Mouse (Mus musculus): ENCODE results near the gene Sox13. TPM values are rescaled to one million over a fixed set of nuclear protein-coding genes. Genes with fewer than 3 reads are reported as not detected.
"Not testable (repeated sequence)": the region's sequence is repeated elsewhere in the genome, so short reads cannot be mapped to it uniquely, and the experiment has no call there.

The Sox13 gene
- polyA plus RNA-seq, 1 experiment from 2014 or later: 5.2 TPM

DNA sequence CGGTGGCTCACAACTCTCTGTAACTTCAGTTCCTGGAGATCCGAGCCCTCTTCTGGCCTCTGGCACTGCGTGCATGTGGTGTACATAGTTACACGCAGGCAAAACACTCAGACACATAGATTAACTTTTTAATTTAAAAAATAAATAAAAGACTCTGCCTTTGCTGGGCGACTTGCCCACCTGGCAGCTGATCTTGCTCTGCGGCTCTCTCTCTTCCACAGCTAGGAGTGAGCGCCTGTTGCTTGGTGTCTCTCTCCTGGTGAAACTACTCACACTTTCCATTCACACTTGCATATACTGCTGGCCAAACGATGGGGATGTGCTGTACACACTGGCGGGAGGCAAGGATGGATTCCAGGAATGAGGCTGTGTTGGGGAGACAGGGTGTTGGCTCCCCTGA is 77.6 kb downstream of the Sox13 start:
- no peak overlapping the region for H3K27ac ChIP-seq (replicated peaks in 1 of 2; ENCODE audit: control insufficient read depth in 1 of 2, insufficient read depth in 1 of 2, low read depth in 2 of 2, low read length in 2 of 2)
- no peaks in the 10 kb centered on the region for H3K27me3 ChIP-seq (ENCODE audit: control insufficient read depth, insufficient read depth, low read length)
- H3K36me3 ChIP-seq (ENCODE audit: control insufficient read depth, insufficient read depth, low read length): no peaks in the 10 kb centered on the region
- no peak overlapping the region for H3K4me3 ChIP-seq (ENCODE audit: control insufficient read depth in 1 of 2, insufficient read depth in 1 of 2, low read depth in 1 of 2, low read length in 2 of 2)
- no peaks in the 10 kb centered on the region for H3K9me3 ChIP-seq (ENCODE audit: control insufficient read depth, low read length)
- 84% methylated on average over 9 of the region's 9 CpGs for WGBS
- peaks cover 4 to 5% of the 10 kb centered on the region in 2 experiments; a peak in 3 of 4 replicates for H3K4me1 ChIP-seq (ENCODE audit: control insufficient read depth in 2 of 2, insufficient read depth in 2 of 2, low read length in 2 of 2)
- ATAC-seq (ENCODE audit: insufficient number of reproducible peaks, insufficient read depth, low FRiP score, low read depth): no peak
- H3K9ac ChIP-seq (ENCODE audit: low read length): no peak overlapping the region
- no peak overlapping the region for H3K4me2 ChIP-seq (ENCODE audit: low read length)

DNA sequence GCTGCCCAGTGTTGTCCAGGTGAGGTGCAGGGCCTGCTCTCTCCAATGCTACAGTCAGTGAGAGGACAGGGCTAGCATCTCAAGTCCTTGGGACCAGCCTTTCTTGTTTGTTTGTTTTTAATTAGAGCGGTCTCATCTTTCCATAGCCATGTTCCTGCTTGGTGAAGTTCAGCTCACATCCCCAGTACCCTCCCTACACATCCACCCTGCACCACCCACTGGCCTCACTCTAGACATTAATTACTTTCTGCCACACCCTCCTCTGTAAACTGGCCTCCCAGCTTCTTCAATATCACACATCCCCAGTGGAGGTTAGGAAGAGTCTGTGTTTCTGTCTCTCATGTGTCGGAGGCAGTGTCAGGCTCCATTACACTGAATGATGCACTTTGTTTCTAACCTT is 79.8 kb downstream of the Sox13 start:
- 89% methylated on average over 2 of the region's 2 CpGs for WGBS
- ATAC-seq (ENCODE audit: insufficient number of reproducible peaks, insufficient read depth, low FRiP score, low read depth): no peak
- Histone ChIP-seq H3K4me3 (ENCODE audit: control insufficient read depth in 1 of 2, insufficient read depth in 1 of 2, low read depth in 1 of 2, low read length in 2 of 2) (no peak overlapping the region), H3K36me3 (ENCODE audit: control insufficient read depth, insufficient read depth, low read length) (no peaks in the 10 kb centered on the region), H3K4me1 (ENCODE audit: control insufficient read depth in 2 of 2, insufficient read depth in 2 of 2, low read length in 2 of 2) (peaks cover 4 to 5% of the 10 kb centered on the region in 2 experiments; a peak in 3 of 4 replicates), H3K4me2 (ENCODE audit: low read length) (no peak overlapping the region), H3K27me3 (ENCODE audit: control insufficient read depth, insufficient read depth, low read length) (no peaks in the 10 kb centered on the region), H3K9me3 (ENCODE audit: control insufficient read depth, low read length) (no peaks in the 10 kb centered on the region), H3K9ac (ENCODE audit: low read length) (no peak overlapping the region), H3K27ac (replicated peaks in 1 of 2; ENCODE audit: control insufficient read depth in 1 of 2, insufficient read depth in 1 of 2, low read depth in 2 of 2, low read length in 2 of 2) (no peak overlapping the region)

DNA sequence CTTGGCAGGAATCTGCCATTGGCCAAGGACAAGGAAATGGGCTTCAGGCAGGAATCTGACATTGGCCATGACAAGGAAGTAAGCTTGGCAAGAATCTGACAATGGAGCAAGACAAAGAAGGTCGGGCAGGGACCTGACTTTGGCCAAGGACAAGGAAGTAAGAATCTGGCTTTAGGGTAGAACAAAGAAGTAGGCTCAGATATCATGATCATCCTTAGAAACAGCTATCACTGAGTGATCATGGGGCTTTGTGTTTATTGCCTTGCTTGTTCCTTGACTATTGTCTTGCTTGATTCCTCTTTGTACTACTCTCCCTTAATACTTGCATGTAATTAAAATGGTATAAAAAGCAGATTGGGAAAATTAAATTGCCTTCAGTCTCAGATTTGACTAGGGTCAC is 83.8 kb downstream of the Sox13 start:
- not testable (repeated sequence) for ATAC-seq (ENCODE audit: insufficient number of reproducible peaks, insufficient read depth, low FRiP score, low read depth); H3K27ac ChIP-seq (replicated peaks in 1 of 2; ENCODE audit: control insufficient read depth in 1 of 2, insufficient read depth in 1 of 2, low read depth in 2 of 2, low read length in 2 of 2); H3K9me3 ChIP-seq (ENCODE audit: control insufficient read depth, low read length); H3K4me2 ChIP-seq (ENCODE audit: low read length); H3K36me3 ChIP-seq (ENCODE audit: control insufficient read depth, insufficient read depth, low read length); H3K27me3 ChIP-seq (ENCODE audit: control insufficient read depth, insufficient read depth, low read length); H3K4me1 ChIP-seq (ENCODE audit: control insufficient read depth in 2 of 2, insufficient read depth in 2 of 2, low read length in 2 of 2); H3K9ac ChIP-seq (ENCODE audit: low read length); H3K4me3 ChIP-seq (ENCODE audit: control insufficient read depth in 1 of 2, insufficient read depth in 1 of 2, low read depth in 1 of 2, low read length in 2 of 2)
- 50% methylated on average over 1 of the region's 1 CpGs for WGBS

DNA sequence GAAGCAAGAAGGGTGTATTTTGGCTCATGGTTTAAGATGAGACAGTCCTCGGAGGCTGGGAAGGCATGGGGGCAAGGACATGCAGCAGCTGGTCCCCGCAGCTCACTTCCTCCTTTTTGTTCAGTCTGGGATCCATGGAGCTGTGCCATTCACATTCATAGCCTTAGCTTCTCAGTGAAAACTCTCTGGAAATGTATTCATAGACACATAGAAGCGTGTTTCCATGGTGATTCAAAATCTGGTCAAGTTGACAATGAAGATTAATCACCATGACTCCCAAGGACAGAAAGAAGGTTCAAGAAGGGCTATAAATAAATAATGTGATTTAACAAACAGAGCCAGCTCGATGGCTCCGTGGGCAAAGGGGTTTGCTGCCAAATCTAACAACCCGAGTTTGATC is 90.2 kb downstream of the Sox13 start:
- Histone ChIP-seq H3K9me3 (ENCODE audit: control insufficient read depth, low read length) (no peaks in the 10 kb centered on the region), H3K4me1 (ENCODE audit: control insufficient read depth in 2 of 2, insufficient read depth in 2 of 2, low read length in 2 of 2) (peaks cover 4 to 6% of the 10 kb centered on the region in 2 experiments; a peak in 1 of 4 replicates), H3K27ac (replicated peaks in 1 of 2; ENCODE audit: control insufficient read depth in 1 of 2, insufficient read depth in 1 of 2, low read depth in 2 of 2, low read length in 2 of 2) (no peak overlapping the region), H3K36me3 (ENCODE audit: control insufficient read depth, insufficient read depth, low read length) (no peaks in the 10 kb centered on the region), H3K4me2 (ENCODE audit: low read length) (no peak overlapping the region), H3K27me3 (ENCODE audit: control insufficient read depth, insufficient read depth, low read length) (peaks cover 24% of the 10 kb centered on the region), H3K4me3 (ENCODE audit: control insufficient read depth in 1 of 2, insufficient read depth in 1 of 2, low read depth in 1 of 2, low read length in 2 of 2) (no peak overlapping the region), H3K9ac (ENCODE audit: low read length) (no peak overlapping the region)
- WGBS: 78% methylated on average over 6 of the region's 6 CpGs
- ATAC-seq (ENCODE audit: insufficient number of reproducible peaks, insufficient read depth, low FRiP score, low read depth): no peak

DNA sequence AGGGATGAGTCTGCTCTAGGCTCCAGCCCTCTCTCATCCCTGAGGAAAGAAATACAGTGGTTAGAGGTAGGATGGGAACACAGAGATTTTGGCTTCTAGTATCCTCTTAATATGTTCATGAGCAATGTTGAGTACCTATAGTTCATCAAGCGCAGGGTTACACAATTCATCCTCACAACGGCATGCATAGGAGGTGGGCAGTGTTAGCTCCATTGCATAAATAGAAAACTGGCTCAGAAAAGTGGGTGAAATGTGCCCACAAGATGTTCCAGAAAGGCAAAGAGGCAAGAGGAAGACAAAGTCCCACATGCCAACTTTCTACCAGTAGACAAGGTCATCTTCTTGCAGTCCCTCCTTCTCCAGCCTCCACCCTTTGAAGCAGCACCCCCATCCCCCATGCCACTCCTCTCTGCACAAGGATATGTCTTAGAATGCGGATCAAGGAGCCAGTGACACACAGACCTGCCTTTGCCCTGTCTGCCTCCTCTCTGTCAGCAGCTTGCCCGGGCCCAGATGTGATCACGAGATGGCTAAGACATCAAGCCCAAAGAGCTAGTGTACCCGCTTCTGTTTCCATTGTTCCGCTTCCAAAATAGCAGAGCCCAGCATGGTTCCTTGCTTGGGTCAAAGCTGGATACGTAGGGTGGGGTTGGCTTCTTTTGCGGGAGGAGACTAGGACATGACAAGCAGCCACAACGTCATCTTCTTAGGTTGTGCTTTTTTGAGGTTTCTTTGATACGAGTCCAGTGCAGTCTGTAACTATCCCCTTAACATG is 91.3 kb downstream of the Sox13 start:
- Histone ChIP-seq H3K4me1 (ENCODE audit: control insufficient read depth in 2 of 2, insufficient read depth in 2 of 2, low read length in 2 of 2) (peaks cover 4 to 6% of the 10 kb centered on the region in 2 experiments; a peak in 1 of 4 replicates), H3K27ac (replicated peaks in 1 of 2; ENCODE audit: control insufficient read depth in 1 of 2, insufficient read depth in 1 of 2, low read depth in 2 of 2, low read length in 2 of 2) (no peak overlapping the region), H3K36me3 (ENCODE audit: control insufficient read depth, insufficient read depth, low read length) (no peaks in the 10 kb centered on the region), H3K4me3 (ENCODE audit: control insufficient read depth in 1 of 2, insufficient read depth in 1 of 2, low read depth in 1 of 2, low read length in 2 of 2) (no peak overlapping the region), H3K27me3 (ENCODE audit: control insufficient read depth, insufficient read depth, low read length) (peaks cover 31% of the 10 kb centered on the region), H3K9me3 (ENCODE audit: control insufficient read depth, low read length) (no peaks in the 10 kb centered on the region), H3K4me2 (ENCODE audit: low read length) (no peak overlapping the region), H3K9ac (ENCODE audit: low read length) (no peak overlapping the region)
- ATAC-seq (ENCODE audit: insufficient number of reproducible peaks, insufficient read depth, low FRiP score, low read depth): no peak
- WGBS: 83% methylated on average over 11 of the region's 11 CpGs

Other genes with a start within 250 kb of the Sox13 start
- not detected in 2 replicates for gene Golt1a, start 114.6 kb downstream of the Sox13 start, polyA plus RNA-seq (2014; fragmentation: Nextera tagmentation; extraction: Ambion mirVana)
- gene Kiss1, start 102.5 kb downstream of the Sox13 start, polyA plus RNA-seq (2014; fragmentation: Nextera tagmentation; extraction: Ambion mirVana): not detected in 2 replicates
- gene Ren1, start 73.9 kb downstream of the Sox13 start, polyA plus RNA-seq (2014; fragmentation: Nextera tagmentation; extraction: Ambion mirVana): not detected in 2 replicates
- gene Etnk2, start 60.8 kb downstream of the Sox13 start, polyA plus RNA-seq (2014; fragmentation: Nextera tagmentation; extraction: Ambion mirVana): 0.85 and 1.6 TPM in 2 replicates
- gene Snrpe, start 185.9 kb upstream of the Sox13 start, polyA plus RNA-seq (2014; fragmentation: Nextera tagmentation; extraction: Ambion mirVana): 479 and 493 TPM in 2 replicates
- not detected in 2 replicates for gene Zbed6, start 236.5 kb upstream of the Sox13 start, polyA plus RNA-seq (2014; fragmentation: Nextera tagmentation; extraction: Ambion mirVana)
- gene Gm38394, start 236.9 kb upstream of the Sox13 start, polyA plus RNA-seq (2014; fragmentation: Nextera tagmentation; extraction: Ambion mirVana): 6.9 and 8.0 TPM in 2 replicates